Mouse (Mus musculus): ENCODE measurements at regions not wholly inside any gene's neighbourhood (a gene's known extent, or its start where the extent isn't known, plus 50 kb on each side); places are given as distances from the start of the nearest gene placed in this dataset.

DNA sequence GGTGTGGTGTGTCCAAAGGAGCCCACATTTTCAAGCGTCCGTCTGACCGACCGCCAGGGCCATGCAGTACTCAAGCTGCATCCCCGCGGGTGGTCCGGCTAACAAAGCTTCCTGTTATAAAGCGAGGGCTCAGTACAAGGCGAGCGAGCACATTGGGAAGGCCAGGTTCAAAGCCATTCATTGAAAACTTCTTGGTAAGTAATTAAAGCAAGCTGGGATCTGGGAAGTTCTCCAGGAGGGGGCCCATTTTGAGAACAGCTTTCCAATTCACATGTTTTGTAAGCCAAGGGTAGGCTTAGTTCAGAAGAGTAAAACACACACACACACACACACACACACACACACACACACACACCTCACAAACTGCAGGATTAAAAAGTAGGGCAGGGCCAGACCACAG, 57.3 kb upstream of the Prep start:
- WGBS, result 16% methylated on average over 10 of the region's 10 CpGs

DNA sequence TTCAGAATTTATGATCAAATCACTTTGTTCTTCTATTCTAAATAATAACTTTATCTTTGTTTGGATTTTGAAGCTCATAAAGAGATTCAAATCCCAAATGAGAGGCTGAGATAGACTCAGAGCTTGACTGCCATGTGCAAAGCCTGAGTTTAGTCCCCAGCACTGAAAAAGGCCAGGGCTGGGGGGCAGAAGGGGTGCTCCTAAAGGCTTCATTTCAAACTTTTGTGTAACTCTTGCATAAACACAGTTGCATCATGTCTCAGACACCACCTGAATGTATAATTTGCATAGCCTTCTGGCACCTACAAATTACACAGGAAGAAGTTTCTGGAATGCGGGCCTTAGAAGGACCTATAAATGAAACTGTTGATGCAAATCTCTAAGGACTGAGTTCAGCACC, 57.8 kb upstream of the Prep start:
- 79% methylated on average over 1 of the region's 1 CpGs for WGBS
- no peak overlapping the region for H3K4me3 ChIP-seq (replicated peaks)
- no peaks in the 10 kb centered on the region for H3K9me3 ChIP-seq (replicated peaks)
- no peaks in the 10 kb centered on the region for H3K4me1 ChIP-seq
- H3K9ac ChIP-seq (replicated peaks), result no peak overlapping the region
- H3K27me3 ChIP-seq (replicated peaks), result no peaks in the 10 kb centered on the region
- ATAC-seq (ENCODE audit: low FRiP score), result no peak
- no peaks in the 10 kb centered on the region for H3K36me3 ChIP-seq
- H3K27ac ChIP-seq (replicated peaks), result no peak overlapping the region
- no peak overlapping the region for H3K4me2 ChIP-seq

More for the DNA sequence above, 57.3 kb upstream of the Prep start:
- ATAC-seq (ENCODE audit: low FRiP score), result no peak; the same call in 1 of the 2 replicates
- H3K4me1 ChIP-seq, result no peaks in the 10 kb centered on the region
- no peak overlapping the region for H3K4me2 ChIP-seq
- no peak overlapping the region for H3K27ac ChIP-seq (replicated peaks)
- no peaks in the 10 kb centered on the region for H3K27me3 ChIP-seq (replicated peaks)
- no peaks in the 10 kb centered on the region for H3K9me3 ChIP-seq (replicated peaks)
- no peak overlapping the region for H3K9ac ChIP-seq (replicated peaks)
- H3K4me3 ChIP-seq (replicated peaks), result no peak overlapping the region
- no peaks in the 10 kb centered on the region for H3K36me3 ChIP-seq

DNA sequence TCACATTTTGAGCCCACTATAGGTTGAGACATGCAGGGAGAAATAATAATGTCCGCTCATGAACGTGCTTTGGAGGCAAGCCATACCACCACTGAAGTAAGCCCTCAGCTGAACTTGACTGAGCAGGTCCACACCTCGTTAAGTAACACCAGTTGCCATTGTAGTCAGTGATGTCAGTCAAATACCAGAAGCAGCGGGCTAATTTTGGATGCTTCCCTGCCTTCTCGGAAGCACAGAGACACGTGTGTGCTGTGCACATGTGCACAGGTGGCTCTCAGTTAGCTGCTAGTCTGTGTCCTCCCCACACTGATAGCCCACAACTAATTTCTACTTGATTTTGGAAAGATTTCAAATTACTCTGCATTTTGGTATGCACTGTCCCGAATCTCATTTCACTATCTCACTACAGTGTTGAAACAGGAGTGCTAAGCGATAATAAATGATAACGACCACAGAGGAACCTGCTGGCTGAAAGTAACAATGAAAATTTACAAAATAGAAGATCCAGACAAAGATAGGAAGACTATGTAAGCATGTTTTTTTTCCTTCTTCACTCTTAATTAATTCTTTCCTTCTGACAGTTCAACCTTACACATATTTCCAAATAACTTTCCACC, 62.9 kb upstream of the Prep start:
- Histone ChIP-seq H3K4me3 (replicated peaks) (no peak overlapping the region), H3K4me1 (peaks cover 11% of the 10 kb centered on the region), H3K9ac (replicated peaks) (no peak overlapping the region), H3K9me3 (replicated peaks) (no peaks in the 10 kb centered on the region), H3K27ac (replicated peaks) (no peak overlapping the region), H3K27me3 (replicated peaks) (no peaks in the 10 kb centered on the region), H3K4me2 (no peak overlapping the region), H3K36me3 (no peaks in the 10 kb centered on the region)
- no peak for ATAC-seq (ENCODE audit: low FRiP score)
- WGBS, result 76% methylated on average over 9 of the region's 9 CpGs

DNA sequence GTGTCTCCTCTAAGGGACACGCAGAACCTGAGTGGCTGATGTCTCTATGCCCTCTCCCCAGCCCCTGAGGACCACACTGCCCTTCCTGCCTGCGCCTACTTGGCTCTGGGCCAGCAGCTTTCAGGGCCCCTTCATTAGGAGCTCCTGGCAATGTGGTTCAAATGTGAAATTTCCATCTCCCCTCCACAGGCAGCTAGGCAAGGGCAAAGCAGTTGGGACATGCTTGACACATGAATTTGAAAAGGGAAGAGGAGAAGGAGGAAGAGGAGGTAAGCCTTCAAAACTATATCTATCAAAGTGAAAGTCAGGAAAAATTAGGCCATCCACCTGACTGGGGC, 63.7 kb upstream of the Prep start:
- Histone ChIP-seq H3K4me1 (peaks cover 11% of the 10 kb centered on the region), H3K9ac (replicated peaks) (no peak overlapping the region), H3K27ac (replicated peaks) (no peak overlapping the region), H3K36me3 (no peaks in the 10 kb centered on the region), H3K27me3 (replicated peaks) (no peaks in the 10 kb centered on the region), H3K9me3 (replicated peaks) (no peaks in the 10 kb centered on the region), H3K4me2 (no peak overlapping the region), H3K4me3 (replicated peaks) (no peak overlapping the region)
- WGBS, result 47% methylated on average over 2 of the region's 2 CpGs
- ATAC-seq (ENCODE audit: low FRiP score), result no peak

DNA sequence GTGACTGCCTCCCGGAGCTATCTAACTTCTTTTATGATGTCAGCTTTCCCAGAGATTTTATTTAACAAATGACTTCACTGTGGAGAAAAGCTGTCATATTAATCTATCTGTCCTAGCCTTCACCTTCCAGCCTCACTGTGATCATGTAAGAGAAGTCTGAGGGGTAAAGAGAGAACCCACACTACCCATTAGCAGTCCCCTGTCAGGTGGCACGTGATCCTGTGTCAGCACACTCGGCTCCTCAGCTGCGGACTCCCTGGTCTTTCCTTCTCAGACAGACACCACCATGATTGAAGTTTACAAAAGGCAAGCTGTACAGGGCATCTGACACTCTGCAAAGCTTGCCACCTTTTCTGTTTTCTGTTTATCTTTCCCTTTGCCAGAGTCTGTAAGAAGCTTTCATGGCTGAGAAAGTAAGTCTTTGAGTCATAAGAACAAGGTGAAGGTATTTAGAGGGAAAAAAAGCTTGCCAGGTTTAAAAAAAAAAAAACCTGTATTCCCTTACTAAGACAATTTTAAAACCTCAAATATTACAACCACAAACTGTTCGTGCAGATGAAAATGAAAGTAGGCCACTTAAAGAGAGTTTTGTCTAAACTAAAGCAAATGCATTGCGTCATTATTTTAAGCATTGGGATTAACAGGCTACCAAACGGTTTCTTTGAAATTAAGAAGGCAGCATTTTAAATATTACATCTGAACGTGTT, 64.2 kb upstream of the Prep start:
- Histone ChIP-seq H3K4me1 (peaks cover 11% of the 10 kb centered on the region), H3K4me3 (replicated peaks) (no peak overlapping the region), H3K9ac (replicated peaks) (no peak overlapping the region), H3K36me3 (no peaks in the 10 kb centered on the region), H3K4me2 (no peak overlapping the region), H3K27ac (replicated peaks) (no peak overlapping the region), H3K9me3 (replicated peaks) (no peaks in the 10 kb centered on the region), H3K27me3 (replicated peaks) (no peaks in the 10 kb centered on the region)
- ATAC-seq (ENCODE audit: low FRiP score), result no peak
- WGBS, result 59% methylated on average over 8 of the region's 8 CpGs

DNA sequence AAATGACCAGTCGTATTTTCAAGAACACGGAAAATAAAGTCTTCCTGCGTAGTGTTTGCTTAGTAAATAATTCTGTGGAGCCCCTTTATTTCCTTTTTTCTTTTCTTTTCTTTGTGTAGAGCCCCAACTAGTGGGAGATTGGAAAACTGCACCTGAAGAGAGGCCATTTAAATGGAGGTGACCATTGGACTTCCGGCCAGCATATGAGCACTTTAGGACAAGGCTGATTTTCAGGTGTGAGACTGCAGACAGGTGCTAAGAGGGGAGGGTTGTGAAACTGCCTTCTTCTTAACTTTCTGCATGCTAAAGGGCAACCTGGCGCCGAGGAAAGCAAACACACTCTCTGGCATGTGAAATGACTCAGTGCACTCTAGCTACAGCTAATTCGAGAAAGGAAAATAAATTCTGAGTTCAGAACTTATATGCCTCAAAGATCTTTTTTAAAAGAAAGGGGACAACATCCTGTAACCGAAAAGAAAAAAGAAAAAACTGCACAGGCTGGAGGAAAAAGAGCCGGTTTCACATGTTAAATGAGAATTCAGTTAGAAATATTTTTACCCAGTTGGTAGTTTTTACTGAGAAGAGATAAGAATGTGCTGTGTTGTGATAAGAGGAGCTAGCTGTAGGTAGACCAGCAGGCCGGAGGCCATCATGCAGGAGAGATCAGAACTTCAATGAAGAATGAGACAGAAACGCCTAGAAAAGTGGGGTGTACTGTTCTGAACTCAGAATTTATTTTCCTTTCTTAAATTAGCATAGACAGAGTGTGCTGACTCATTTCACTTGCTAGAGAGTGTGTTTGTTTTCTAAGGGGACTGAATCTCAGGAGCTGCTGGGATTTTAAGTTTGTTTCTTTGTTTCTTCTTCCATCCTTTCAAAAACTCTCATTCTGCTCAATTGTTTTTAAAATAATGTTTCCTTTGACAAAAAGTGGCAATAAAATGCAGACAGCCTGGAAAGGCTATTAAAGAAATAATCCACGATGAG, 65.8 kb upstream of the Prep start:
- peak overlapping the region; percentile 56 for H3K9ac ChIP-seq (replicated peaks)
- peak overlapping the region; percentile 42 for H3K4me3 ChIP-seq (replicated peaks)
- H3K27ac ChIP-seq (replicated peaks), result peak overlapping the region; percentile 60
- H3K4me2 ChIP-seq, result peak overlapping the region; percentile 78
- peak; percentile 65; the same call in 1 of the 2 replicates for ATAC-seq (ENCODE audit: low FRiP score)
- H3K36me3 ChIP-seq, result no peaks in the 10 kb centered on the region
- WGBS, result 43% methylated on average over 12 of the region's 12 CpGs
- H3K4me1 ChIP-seq, result peaks cover 19% of the 10 kb centered on the region
- no peaks in the 10 kb centered on the region for H3K27me3 ChIP-seq (replicated peaks)
- H3K9me3 ChIP-seq (replicated peaks), result no peaks in the 10 kb centered on the region

DNA sequence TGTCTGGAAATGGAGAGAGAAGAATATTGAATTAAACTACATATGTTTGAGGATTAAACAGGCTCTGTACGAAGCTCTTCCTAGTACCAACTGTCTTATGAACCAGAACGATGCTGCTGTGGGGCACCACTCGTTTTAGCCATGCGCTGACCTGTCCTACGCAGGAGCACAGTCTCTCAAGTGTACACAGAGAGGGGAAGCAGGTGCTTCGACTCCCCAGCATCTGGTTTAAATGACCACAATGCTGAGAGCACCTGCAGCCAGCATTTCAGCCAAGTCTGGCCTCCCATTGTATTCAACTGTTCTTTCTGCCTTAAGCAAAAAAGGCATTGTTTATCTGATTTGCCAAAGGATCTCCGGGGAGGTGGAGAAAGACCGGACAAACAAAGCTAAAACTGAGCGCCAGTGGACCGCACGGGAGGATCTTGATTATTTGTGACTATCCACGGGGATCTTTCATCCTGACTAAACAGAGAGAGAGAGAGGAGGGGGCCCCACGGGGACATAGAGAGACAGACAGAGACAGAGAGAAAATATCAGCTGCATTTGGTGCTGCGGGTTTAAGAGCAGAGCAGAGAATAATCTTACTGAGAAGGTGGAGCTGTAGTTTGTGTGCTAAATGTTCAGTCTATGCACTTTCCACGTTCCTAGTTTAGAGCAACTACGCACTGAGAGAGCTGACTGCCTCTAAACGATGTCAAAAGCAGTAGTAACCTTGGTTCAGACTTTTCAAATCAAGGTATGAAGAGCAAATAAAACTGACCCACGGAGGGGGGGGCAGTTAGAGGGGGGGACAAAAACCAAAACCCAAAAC, 66.8 kb upstream of the Prep start:
- WGBS, result 7% methylated on average over 18 of the region's 18 CpGs

DNA sequence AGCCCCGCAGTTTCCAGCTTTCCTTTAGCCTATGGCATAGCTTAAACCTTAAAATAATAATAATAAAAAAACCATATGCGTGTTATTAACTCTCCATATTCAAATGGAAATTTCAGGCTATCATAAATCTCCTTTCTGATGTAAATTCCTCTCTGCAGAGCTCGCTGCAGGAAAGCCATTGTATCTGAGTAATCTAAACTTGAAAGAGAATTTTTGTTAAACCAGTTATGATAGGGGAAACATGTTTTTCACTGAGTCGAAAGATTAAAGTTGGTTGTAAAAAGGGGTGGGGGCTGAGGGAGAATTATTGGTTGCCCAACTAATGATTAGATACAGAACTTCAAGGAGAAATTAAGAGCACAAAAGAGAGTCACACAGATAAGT, 69.1 kb upstream of the Prep start:
- no peak overlapping the region; the same call in 1 of the 2 replicates for H3K4me3 ChIP-seq (replicated peaks)
- no peak for ATAC-seq (ENCODE audit: low FRiP score)

More for the DNA sequence above, 66.8 kb upstream of the Prep start:
- H3K4me3 ChIP-seq (replicated peaks), result peak overlapping the region; percentile 42
- peak overlapping the region; percentile 60 for H3K27ac ChIP-seq (replicated peaks)
- peak overlapping the region; percentile 78 for H3K4me2 ChIP-seq
- peak; percentile 79 for ATAC-seq (ENCODE audit: low FRiP score)
- no peaks in the 10 kb centered on the region for H3K9me3 ChIP-seq (replicated peaks)
- H3K36me3 ChIP-seq, result no peaks in the 10 kb centered on the region
- H3K9ac ChIP-seq (replicated peaks), result peak overlapping the region; percentile 56
- peaks cover 19% of the 10 kb centered on the region for H3K4me1 ChIP-seq
- no peaks in the 10 kb centered on the region for H3K27me3 ChIP-seq (replicated peaks)

DNA sequence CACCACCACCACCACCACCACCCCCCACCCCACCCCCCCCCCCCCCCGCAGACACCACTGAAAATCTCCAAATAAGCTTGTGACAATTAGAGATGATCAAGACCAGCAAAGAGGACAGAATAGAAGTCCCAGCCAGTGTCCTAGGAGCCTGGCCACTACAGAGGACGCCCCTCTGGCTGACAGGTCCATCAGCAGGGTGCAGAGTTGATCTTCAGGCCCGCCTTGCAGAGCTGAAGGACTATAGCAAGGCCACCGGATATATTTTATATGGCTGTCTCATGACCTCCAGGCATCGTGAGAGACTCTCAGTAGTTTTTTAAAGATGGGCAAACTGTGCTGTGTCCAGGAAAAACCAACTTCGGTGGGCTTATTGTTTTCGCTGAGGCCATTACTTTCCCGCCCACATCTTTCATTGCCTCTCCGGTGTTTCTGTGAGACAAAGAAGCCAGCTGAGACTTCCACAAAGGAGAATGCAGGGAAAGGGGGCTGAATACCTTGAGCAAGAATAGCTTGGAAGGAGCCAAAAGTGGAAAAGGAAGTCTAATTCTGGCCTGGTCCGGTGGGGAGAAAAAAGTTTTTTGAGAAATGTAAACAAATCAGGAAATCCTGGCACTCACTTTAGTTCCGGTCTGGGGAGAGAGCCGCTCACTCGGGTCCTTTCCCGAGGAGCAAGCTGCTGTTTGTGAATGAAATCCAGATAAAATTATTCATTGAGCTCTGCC, 69.7 kb upstream of the Prep start:
- Histone ChIP-seq H3K4me3 (replicated peaks) (peak overlapping the region; percentile 8; the same call in 1 of the 2 replicates), H3K9ac (replicated peaks) (peak overlapping the region; percentile 26; the same call in 1 of the 2 replicates), H3K4me1 (peaks cover 19% of the 10 kb centered on the region), H3K36me3 (no peaks in the 10 kb centered on the region), H3K27me3 (replicated peaks) (no peaks in the 10 kb centered on the region), H3K9me3 (replicated peaks) (no peaks in the 10 kb centered on the region), H3K4me2 (peak overlapping the region; percentile 52), H3K27ac (replicated peaks) (no peak overlapping the region)
- 4% methylated on average over 14 of the region's 14 CpGs for WGBS
- no peak for ATAC-seq (ENCODE audit: low FRiP score)

More for the DNA sequence above, 69.1 kb upstream of the Prep start:
- H3K4me2 ChIP-seq, result peak overlapping the region; percentile 52
- peaks cover 19% of the 10 kb centered on the region for H3K4me1 ChIP-seq
- H3K9ac ChIP-seq (replicated peaks), result peak overlapping the region; percentile 26; the same call in 1 of the 2 replicates
- no peaks in the 10 kb centered on the region for H3K27me3 ChIP-seq (replicated peaks)
- H3K36me3 ChIP-seq, result no peaks in the 10 kb centered on the region
- H3K27ac ChIP-seq (replicated peaks), result no peak overlapping the region
- H3K9me3 ChIP-seq (replicated peaks), result no peaks in the 10 kb centered on the region
- WGBS, result 4% methylated on average over 4 of the region's 4 CpGs

DNA sequence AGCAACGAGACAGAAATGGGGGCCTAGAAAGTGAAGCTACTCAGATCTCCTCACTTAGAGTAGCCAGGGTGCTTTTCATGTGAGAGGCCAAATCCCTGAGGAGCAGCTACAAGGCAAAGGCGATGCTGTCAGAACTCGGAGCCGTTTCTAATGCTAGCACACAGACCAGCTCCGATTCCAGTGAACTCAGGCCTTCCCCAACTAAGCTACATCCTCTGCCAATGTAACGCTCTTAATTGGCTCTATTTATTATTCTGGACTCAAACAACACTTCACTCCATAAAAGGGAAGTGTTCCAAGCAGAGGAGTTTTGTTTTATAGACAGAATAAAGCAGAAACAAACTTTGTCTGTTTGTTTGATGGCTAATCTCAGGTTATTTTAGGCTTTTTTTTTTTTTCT, 71.2 kb upstream of the Prep start:
- 46% methylated on average over 6 of the region's 6 CpGs for WGBS
- no peaks in the 10 kb centered on the region for H3K36me3 ChIP-seq
- no peak for ATAC-seq (ENCODE audit: low FRiP score)
- H3K27ac ChIP-seq (replicated peaks), result no peak overlapping the region
- H3K4me1 ChIP-seq, result peaks cover 19% of the 10 kb centered on the region
- H3K9me3 ChIP-seq (replicated peaks), result no peaks in the 10 kb centered on the region
- no peak overlapping the region for H3K4me3 ChIP-seq (replicated peaks)
- no peak overlapping the region for H3K9ac ChIP-seq (replicated peaks)
- H3K27me3 ChIP-seq (replicated peaks), result no peaks in the 10 kb centered on the region
- H3K4me2 ChIP-seq, result no peak overlapping the region

Data from neural tube, embryonic 15.5 days (tissue).